Mouse (Mus musculus) embryonic facial prominence, embryonic 12.5 days (tissue): ENCODE measurements around the gene Cacna2d1. TPM values are rescaled to one million over a fixed set of nuclear protein-coding genes. Genes with fewer than 3 reads are reported as not detected.

Experiments used
- ATAC-seq: fragments of 200-750 bp; cut with Nextera tagmentation; 2 replicates; pipeline ENCODE4 v1.8.0; 2017; ENCODE audit not compliant: insufficient number of reproducible peaks, insufficient read depth, low FRiP score, low TSS enrichment
- H3K27ac ChIP-seq: fragments of 300-500 bp; sonication (generic); 2 replicates; pipeline ENCODE4 v1.5.1; 2016; ENCODE audit warnings: mild to moderate bottlenecking
- H3K27me3 ChIP-seq: fragments of 300-500 bp; sonication (generic); 2 replicates; pipeline ENCODE4 v1.6.1; 2016; ENCODE audit warnings: mild to moderate bottlenecking, moderate library complexity
- H3K36me3 ChIP-seq: fragments of 300-500 bp; sonication (generic); 2 replicates; pipeline ENCODE4 v1.6.1; 2016; ENCODE audit warnings: mild to moderate bottlenecking
- H3K4me1 ChIP-seq: fragments of 300-500 bp; sonication (generic); 2 replicates; pipeline ENCODE4 v1.6.1; 2016
- H3K4me2 ChIP-seq: fragments of 300-500 bp; sonication (generic); replicated peaks from 2 replicates; pipeline ENCODE4 v1.6.1; 2016; ENCODE audit warnings: mild to moderate bottlenecking, moderate library complexity
- H3K4me3 ChIP-seq: fragments of 300-500 bp; sonication (generic); 2 replicates; pipeline ENCODE4 v1.5.1; 2016; ENCODE audit warnings: mild to moderate bottlenecking
- H3K9ac ChIP-seq: fragments of 300-500 bp; sonication (generic); 2 replicates; pipeline ENCODE4 v1.6.1; 2016; ENCODE audit warnings: mild to moderate bottlenecking, moderate library complexity
- H3K9me3 ChIP-seq: fragments of 300-500 bp; sonication (generic); 2 replicates; pipeline ENCODE4 v1.6.1; 2016; ENCODE audit warnings: mild to moderate bottlenecking, moderate library complexity
- WGBS: fragments of 180-500 bp; shearing (Covaris S2); methylation state at CpG from one replicate; pipeline ENCODE4 v1.1.7; 2016; 5-methylcytosine and 5-hydroxymethylcytosine counted together
- polyA plus RNA-seq: library from polyadenylated mRNA; unstranded; fragments of >200 nt; fragmentation: Nextera tagmentation; extraction: Ambion mirVana; gene quantifications from 2 replicates; pipeline ENCODE4 v1.2.1, GENCODE M21; 2016

Cacna2d1 gene
- 20.1 and 21.8 TPM in 2 replicates for polyA plus RNA-seq

GRCm38 (mm10) chr5:15934376-15935233 lies at the start of gene Cacna2d1:
TSS of gene Cacna2d1 (plus strand) at chr5:15934691.
- peak within 1 kb of the TSS; percentile 63 for H3K4me3 ChIP-seq
- ATAC-seq: peak; percentile 92
- 0% methylated on average over 55 of the region's 120 CpGs for WGBS
- peak within 1 kb of the TSS; percentile 75 for H3K4me2 ChIP-seq
- H3K4me1 ChIP-seq: no peaks in the 10 kb centered on the region; the same call in 1 of the 2 replicates
- H3K27ac ChIP-seq: peak within 1 kb of the TSS; percentile 86
- peak within 1 kb of the TSS; percentile 79 for H3K9ac ChIP-seq
- no peaks in the 10 kb centered on the region for H3K9me3 ChIP-seq
- no peaks in the 10 kb centered on the region for H3K27me3 ChIP-seq
- H3K36me3 ChIP-seq: no peaks in the 10 kb centered on the region

GRCm38 (mm10) chr5:15895098-15895497 lies 39.4 kb upstream of the Cacna2d1 start:
- Histone ChIP-seq H3K4me1 (0 out of 2 replicates have a peak, but pooled peaks cover 3% of the 10 kb centered on the region), H3K4me3 (no peak overlapping the region), H3K36me3 (no peaks in the 10 kb centered on the region), H3K27ac (no peak overlapping the region), H3K9me3 (no peaks in the 10 kb centered on the region), H3K9ac (no peak overlapping the region), H3K27me3 (no peaks in the 10 kb centered on the region), H3K4me2 (no peak overlapping the region)
- WGBS: 30% methylated on average over 2 of the region's 2 CpGs
- ATAC-seq: no peak

GRCm38 (mm10) chr5:15896706-15897105 lies 37.8 kb upstream of the Cacna2d1 start:
- no peaks in the 10 kb centered on the region for H3K27me3 ChIP-seq
- no peak overlapping the region for H3K9ac ChIP-seq
- no peak for ATAC-seq
- H3K4me3 ChIP-seq: no peak overlapping the region
- no peak overlapping the region for H3K4me2 ChIP-seq
- 33% methylated on average over 3 of the region's 3 CpGs for WGBS
- H3K9me3 ChIP-seq: no peaks in the 10 kb centered on the region
- H3K4me1 ChIP-seq: 0 out of 2 replicates have a peak, but pooled peaks cover 3% of the 10 kb centered on the region
- H3K27ac ChIP-seq: no peak overlapping the region
- no peaks in the 10 kb centered on the region for H3K36me3 ChIP-seq

GRCm38 (mm10) chr5:15906446-15906845 lies 28.0 kb upstream of the Cacna2d1 start:
- 35% methylated on average over 3 of the region's 3 CpGs for WGBS
- ATAC-seq: no peak
- H3K9me3 ChIP-seq: no peaks in the 10 kb centered on the region

GRCm38 (mm10) chr5:15914931-15915330 lies 19.6 kb upstream of the Cacna2d1 start:
- Histone ChIP-seq H3K9ac (no peak overlapping the region), H3K27ac (no peak overlapping the region), H3K9me3 (no peaks in the 10 kb centered on the region), H3K4me3 (no peak overlapping the region), H3K36me3 (no peaks in the 10 kb centered on the region), H3K27me3 (no peaks in the 10 kb centered on the region), H3K4me1 (no peaks in the 10 kb centered on the region), H3K4me2 (no peak overlapping the region)
- no peak for ATAC-seq
- WGBS: 62% methylated on average over 1 of the region's 1 CpGs

More at GRCm38 (mm10) chr5:15906446-15906845, 28.0 kb upstream of the Cacna2d1 start:
- Histone ChIP-seq H3K36me3 (no peaks in the 10 kb centered on the region), H3K4me1 (no peaks in the 10 kb centered on the region), H3K4me3 (no peak overlapping the region), H3K9ac (no peak overlapping the region), H3K4me2 (no peak overlapping the region), H3K27me3 (no peaks in the 10 kb centered on the region), H3K27ac (no peak overlapping the region)

GRCm38 (mm10) chr5:15928506-15928905 lies 6.0 kb upstream of the Cacna2d1 start:
- no peak overlapping the region for H3K27ac ChIP-seq
- 77% methylated on average over 6 of the region's 6 CpGs for WGBS
- no peak overlapping the region for H3K4me3 ChIP-seq
- no peaks in the 10 kb centered on the region for H3K4me1 ChIP-seq
- ATAC-seq: no peak
- H3K9me3 ChIP-seq: no peaks in the 10 kb centered on the region
- no peaks in the 10 kb centered on the region for H3K36me3 ChIP-seq
- no peaks in the 10 kb centered on the region for H3K27me3 ChIP-seq
- H3K4me2 ChIP-seq: no peak overlapping the region
- no peak overlapping the region for H3K9ac ChIP-seq

- no peaks in the 10 kb centered on the region for H3K27me3 ChIP-seq
- 14% methylated on average over 6 of the region's 6 CpGs for WGBS
- ATAC-seq: no peak
Observed at GRCm38 (mm10) chr5:15933017-15933416, 1.5 kb upstream of the Cacna2d1 start.

GRCm38 (mm10) chr5:15933581-15934375 lies 713 bp upstream of the Cacna2d1 start:
- Histone ChIP-seq H3K4me3 (peak overlapping the region; percentile 63), H3K36me3 (no peaks in the 10 kb centered on the region), H3K9me3 (no peaks in the 10 kb centered on the region), H3K9ac (peak overlapping the region; percentile 79), H3K27ac (peak overlapping the region; percentile 86), H3K4me2 (peak overlapping the region; percentile 75), H3K4me1 (no peaks in the 10 kb centered on the region; the same call in 1 of the 2 replicates), H3K27me3 (no peaks in the 10 kb centered on the region)
- no peak; the same call in 1 of the 2 replicates for ATAC-seq
- WGBS: 4% methylated on average over 17 of the region's 17 CpGs

More at GRCm38 (mm10) chr5:15933017-15933416, 1.5 kb upstream of the Cacna2d1 start:
- Histone ChIP-seq H3K27ac (no peak overlapping the region), H3K4me3 (no peak overlapping the region), H3K9me3 (no peaks in the 10 kb centered on the region), H3K4me1 (no peaks in the 10 kb centered on the region; the same call in 1 of the 2 replicates), H3K36me3 (no peaks in the 10 kb centered on the region), H3K4me2 (no peak overlapping the region), H3K9ac (no peak overlapping the region)

- Histone ChIP-seq H3K4me1 (no peaks in the 10 kb centered on the region; the same call in 1 of the 2 replicates), H3K4me2 (peak overlapping the region; percentile 75), H3K9ac (peak overlapping the region; percentile 79), H3K36me3 (no peaks in the 10 kb centered on the region), H3K4me3 (peak overlapping the region; percentile 63), H3K27me3 (no peaks in the 10 kb centered on the region), H3K27ac (peak overlapping the region; percentile 86), H3K9me3 (no peaks in the 10 kb centered on the region)
- no peak for ATAC-seq
- WGBS: under 1% methylated on average over 27 of the region's 27 CpGs
Observed at GRCm38 (mm10) chr5:15935234-15935728, 790 bp downstream of the Cacna2d1 start.

- H3K9ac ChIP-seq: peak overlapping the region; percentile 79; the same call in 1 of the 2 replicates
- H3K27ac ChIP-seq: no peak overlapping the region
- no peak for ATAC-seq
Observed at GRCm38 (mm10) chr5:15935831-15936710, 1.6 kb downstream of the Cacna2d1 start.

More at GRCm38 (mm10) chr5:15935831-15936710, 1.6 kb downstream of the Cacna2d1 start:
- 21% methylated on average over 14 of the region's 14 CpGs for WGBS
- H3K36me3 ChIP-seq: no peaks in the 10 kb centered on the region
- H3K27me3 ChIP-seq: no peaks in the 10 kb centered on the region
- no peaks in the 10 kb centered on the region for H3K9me3 ChIP-seq
- peak overlapping the region; percentile 63 for H3K4me3 ChIP-seq
- no peaks in the 10 kb centered on the region; the same call in 1 of the 2 replicates for H3K4me1 ChIP-seq
- H3K4me2 ChIP-seq: peak overlapping the region; percentile 75
